Mouse (Mus musculus): ENCODE results near the gene Inhbc.

GRCm38 (mm10) chr10:127318009-127318408 lies 52.2 kb downstream of the Inhbc start:
- no peak for TF ChIP-seq POLR2A (IDR thresholded peaks at IDR 0.05; ENCODE audit: insufficient read depth, low read depth, low read length)
- no peak for TF ChIP-seq CTCF (IDR thresholded peaks at IDR 0.05; ENCODE audit: insufficient read depth, low read depth, low read length)
